19 mouse cellular contexts compared by ENCODE assay signal in genomic region chr13:76809802-76810201, GRCm38 (mm10).
DNase-seq lines count a peak whose midpoint lies in the region; ATAC-seq and TF ChIP-seq lines count a peak whose summit lies in the region.
"Had no signal": no experiment of that assay in that cellular context is flagged by ENCODE, and none has a peak within 500 bp of the region (broad histone marks: within the 10 kb centered on the region; RNA-seq: fewer than 3 reads in every experiment).

No protein-coding gene starts in this region.

- WGBS in hindbrain, embryonic 11.5 days, result 7% methylated on average over 2 of the region's 2 CpGs
- WGBS in hindbrain, embryonic 12.5 days, result 4% methylated on average over 2 of the region's 2 CpGs
- WGBS in midbrain, embryonic 12.5 days, result 2% methylated on average over 2 of the region's 2 CpGs
- WGBS in midbrain, postnatal 0 days, result 20% methylated on average over 2 of the region's 2 CpGs
- 2% methylated on average over 2 of the region's 2 CpGs for WGBS in embryonic facial prominence, embryonic 10.5 days
- 4% methylated on average over 2 of the region's 2 CpGs for WGBS in neural tube, embryonic 13.5 days
- 30% methylated on average over 2 of the region's 2 CpGs for WGBS in intestine, postnatal 0 days

- peak overlapping the region; percentile 2; the same call in 1 of the 2 replicates for H3K27ac ChIP-seq in hindbrain, embryonic 11.5 days (ENCODE audit: low read depth, low read length)
- no peak overlapping the region for H3K27ac ChIP-seq in hindbrain, embryonic 12.5 days
- peak overlapping the region; percentile 30; the same call in 1 of the 2 replicates for H3K27ac ChIP-seq in midbrain, embryonic 12.5 days (replicated peaks)
- no peak overlapping the region for H3K27ac ChIP-seq in midbrain, postnatal 0 days (ENCODE audit: low read depth, low read length)
- peak overlapping the region; percentile 64 for H3K27ac ChIP-seq in embryonic facial prominence, embryonic 10.5 days (replicated peaks)
- H3K27ac ChIP-seq in neural tube, embryonic 13.5 days (replicated peaks), result no peak overlapping the region
- no peak overlapping the region for H3K27ac ChIP-seq in intestine, postnatal 0 days (ENCODE audit: low read depth, low read length)
- H3K27ac ChIP-seq: intestine, embryonic 15.5 days; stomach, postnatal 0 days had no signal

- no peak overlapping the region for H3K4me3 ChIP-seq in hindbrain, embryonic 11.5 days (ENCODE audit: low read depth, low read length)
- no peak overlapping the region for H3K4me3 ChIP-seq in hindbrain, embryonic 12.5 days
- no peak overlapping the region for H3K4me3 ChIP-seq in midbrain, embryonic 12.5 days
- H3K4me3 ChIP-seq in midbrain, postnatal 0 days (ENCODE audit: low read depth, low read length), result no peak overlapping the region
- no peak overlapping the region for H3K4me3 ChIP-seq in embryonic facial prominence, embryonic 10.5 days
- H3K4me3 ChIP-seq in neural tube, embryonic 13.5 days, result no peak overlapping the region
- no peak overlapping the region for H3K4me3 ChIP-seq in intestine, postnatal 0 days (ENCODE audit: low read depth, low read length)
- H3K4me3 ChIP-seq: hindbrain, embryonic 13.5 days; intestine, embryonic 15.5 days; limb, embryonic 10.5 days had no signal

- DNase-seq in hindbrain, embryonic 11.5 days (ENCODE audit: low spot score), result no peak
- no peak for DNase-seq in midbrain, postnatal 0 days (ENCODE audit: low spot score)
- DNase-seq in embryonic facial prominence, embryonic 10.5 days (ENCODE audit: low spot score), result peak; percentile 27
- DNase-seq: cerebellum, adult 18-20 months; cerebellum, postnatal 36 days; gastrocnemius, postnatal 25 days had no signal

- no peak for TF ChIP-seq CTCF in midbrain, postnatal 0 days (IDR thresholded peaks at IDR 0.05)
- no peak for TF ChIP-seq CTCF in intestine, postnatal 0 days (IDR thresholded peaks at IDR 0.05; ENCODE audit: low read depth)

- H3K9ac ChIP-seq in hindbrain, embryonic 11.5 days (ENCODE audit: low read depth, low read length), result no peak overlapping the region
- H3K9ac ChIP-seq in hindbrain, embryonic 12.5 days, result no peak overlapping the region
- H3K9ac ChIP-seq in midbrain, embryonic 12.5 days (replicated peaks), result no peak overlapping the region
- no peak overlapping the region for H3K9ac ChIP-seq in midbrain, postnatal 0 days (replicated peaks; ENCODE audit: low read length, poor library complexity, severe bottlenecking)
- no peak overlapping the region for H3K9ac ChIP-seq in neural tube, embryonic 13.5 days
- no peak overlapping the region for H3K9ac ChIP-seq in intestine, postnatal 0 days (ENCODE audit: low read depth, low read length)
- H3K9ac ChIP-seq: hindbrain, embryonic 13.5 days; intestine, embryonic 15.5 days; lung, embryonic 14.5 days had no signal

- ATAC-seq in hindbrain, embryonic 11.5 days (ENCODE audit: low FRiP score), result peak; percentile 13; the same call in 1 of the 2 replicates
- no peak for ATAC-seq in hindbrain, embryonic 12.5 days (ENCODE audit: low FRiP score)
- no peak for ATAC-seq in midbrain, embryonic 12.5 days (ENCODE audit: low FRiP score, low read depth)
- ATAC-seq in midbrain, postnatal 0 days (ENCODE audit: low FRiP score), result no peak
- 0 out of 2 replicates have a peak, but pooled peaks have one; percentile 17 for ATAC-seq in neural tube, embryonic 13.5 days (ENCODE audit: low read depth)
- ATAC-seq in intestine, postnatal 0 days, result no peak
- ATAC-seq in frontal cortex, adult (ENCODE audit: low TSS enrichment), result no peak
- ATAC-seq: activated CD4-positive, CD25-positive, alpha-beta regulatory T cell, adult 4 months; intestine, embryonic 15.5 days; Patski had no signal

- no peaks in the 10 kb centered on the region for H3K27me3 ChIP-seq in hindbrain, embryonic 11.5 days (ENCODE audit: control insufficient read depth, insufficient read depth, low read length)
- H3K27me3 ChIP-seq in hindbrain, embryonic 12.5 days, result no peaks in the 10 kb centered on the region
- peaks cover 24% of the 10 kb centered on the region for H3K27me3 ChIP-seq in midbrain, embryonic 12.5 days
- H3K27me3 ChIP-seq in midbrain, postnatal 0 days (ENCODE audit: insufficient read depth, low read length), result no peaks in the 10 kb centered on the region
- peaks cover 18% of the 10 kb centered on the region for H3K27me3 ChIP-seq in embryonic facial prominence, embryonic 10.5 days (replicated peaks; ENCODE audit: low read depth, poor library complexity, severe bottlenecking)
- H3K27me3 ChIP-seq in neural tube, embryonic 13.5 days, result no peaks in the 10 kb centered on the region
- no peaks in the 10 kb centered on the region for H3K27me3 ChIP-seq in intestine, postnatal 0 days (replicated peaks; ENCODE audit: control insufficient read depth, insufficient read depth, low read length)
- H3K27me3 ChIP-seq: hindbrain, embryonic 13.5 days; intestine, embryonic 15.5 days had no signal

- H3K4me2 ChIP-seq in hindbrain, embryonic 11.5 days (replicated peaks; ENCODE audit: low read depth, low read length), result no peak overlapping the region
- H3K4me2 ChIP-seq in hindbrain, embryonic 12.5 days (replicated peaks), result no peak overlapping the region
- H3K4me2 ChIP-seq in midbrain, embryonic 12.5 days (replicated peaks), result no peak overlapping the region
- no peak overlapping the region for H3K4me2 ChIP-seq in midbrain, postnatal 0 days (ENCODE audit: low read depth, low read length, poor library complexity, severe bottlenecking)
- H3K4me2 ChIP-seq in neural tube, embryonic 13.5 days, result no peak overlapping the region
- H3K4me2 ChIP-seq in intestine, postnatal 0 days (replicated peaks; ENCODE audit: low read depth), result no peak overlapping the region
- H3K4me2 ChIP-seq: intestine, embryonic 15.5 days; liver, embryonic 11.5 days; lung, embryonic 14.5 days had no signal

- H3K36me3 ChIP-seq in hindbrain, embryonic 11.5 days (ENCODE audit: control insufficient read depth, insufficient read depth, low read length), result no peaks in the 10 kb centered on the region
- no peaks in the 10 kb centered on the region for H3K36me3 ChIP-seq in hindbrain, embryonic 12.5 days
- H3K36me3 ChIP-seq in midbrain, embryonic 12.5 days, result no peaks in the 10 kb centered on the region
- H3K36me3 ChIP-seq in midbrain, postnatal 0 days (ENCODE audit: insufficient read depth, low read length), result no peaks in the 10 kb centered on the region
- H3K36me3 ChIP-seq in embryonic facial prominence, embryonic 10.5 days (replicated peaks), result no peaks in the 10 kb centered on the region
- no peaks in the 10 kb centered on the region for H3K36me3 ChIP-seq in neural tube, embryonic 13.5 days
- no peaks in the 10 kb centered on the region for H3K36me3 ChIP-seq in intestine, postnatal 0 days (ENCODE audit: control insufficient read depth, insufficient read depth)
- H3K36me3 ChIP-seq: hindbrain, embryonic 13.5 days; intestine, embryonic 15.5 days; limb, embryonic 10.5 days had no signal

- no peaks in the 10 kb centered on the region for H3K9me3 ChIP-seq in hindbrain, embryonic 11.5 days (ENCODE audit: control insufficient read depth, low read length)
- no peaks in the 10 kb centered on the region for H3K9me3 ChIP-seq in hindbrain, embryonic 12.5 days (replicated peaks)
- no peaks in the 10 kb centered on the region for H3K9me3 ChIP-seq in midbrain, embryonic 12.5 days
- H3K9me3 ChIP-seq in midbrain, postnatal 0 days (ENCODE audit: low read length), result no peaks in the 10 kb centered on the region
- no peaks in the 10 kb centered on the region for H3K9me3 ChIP-seq in embryonic facial prominence, embryonic 10.5 days
- H3K9me3 ChIP-seq in neural tube, embryonic 13.5 days, result no peaks in the 10 kb centered on the region
- H3K9me3 ChIP-seq in intestine, postnatal 0 days (ENCODE audit: control insufficient read depth), result no peaks in the 10 kb centered on the region
- H3K9me3 ChIP-seq: hindbrain, embryonic 13.5 days; intestine, embryonic 15.5 days; limb, embryonic 10.5 days had no signal

- H3K4me1 ChIP-seq in hindbrain, embryonic 11.5 days (replicated peaks; ENCODE audit: control insufficient read depth, insufficient read depth, low read length), result 0 out of 2 replicates have a peak, but pooled peaks cover 2% of the 10 kb centered on the region
- H3K4me1 ChIP-seq in hindbrain, embryonic 12.5 days, result peaks cover 10% of the 10 kb centered on the region
- peaks cover 17% of the 10 kb centered on the region for H3K4me1 ChIP-seq in midbrain, embryonic 12.5 days
- no peaks in the 10 kb centered on the region for H3K4me1 ChIP-seq in midbrain, postnatal 0 days (ENCODE audit: insufficient read depth, low read length)
- peaks cover 23% of the 10 kb centered on the region for H3K4me1 ChIP-seq in embryonic facial prominence, embryonic 10.5 days
- H3K4me1 ChIP-seq in neural tube, embryonic 13.5 days (replicated peaks), result peaks cover 12% of the 10 kb centered on the region
- no peaks in the 10 kb centered on the region for H3K4me1 ChIP-seq in intestine, postnatal 0 days (replicated peaks; ENCODE audit: control insufficient read depth, insufficient read depth, low read length)
- H3K4me1 ChIP-seq: intestine, embryonic 15.5 days had no signal

Comparison
In these comparisons a context has a peak if more than half of its experiments do, and no peak if none do; other contexts are left out.
1. ATAC-seq: peak in hindbrain, embryonic 11.5 days (single experiment) and neural tube, embryonic 13.5 days (single experiment); none in hindbrain, embryonic 12.5 days (single experiment), midbrain, embryonic 12.5 days (single experiment), midbrain, postnatal 0 days (single experiment), intestine, postnatal 0 days (single experiment) and frontal cortex, adult (single experiment).
2. H3K27ac ChIP-seq: peak in hindbrain, embryonic 11.5 days (single experiment), midbrain, embryonic 12.5 days (single experiment) and embryonic facial prominence, embryonic 10.5 days (single experiment); none in hindbrain, embryonic 12.5 days (single experiment), midbrain, postnatal 0 days (single experiment), neural tube, embryonic 13.5 days (single experiment) and intestine, postnatal 0 days (single experiment).